Mouse (Mus musculus): ENCODE data around the gene Supt7l. TPM values are rescaled to one million over a fixed set of nuclear protein-coding genes. Genes with fewer than 3 reads are reported as not detected.

Supt7l gene
- polyA plus RNA-seq, 1 experiment from 2014 or later: 8.4 TPM

- no peak overlapping the region for H3K4me2 ChIP-seq (replicated peaks; ENCODE audit: low read depth)
- no peaks in the 10 kb centered on the region for H3K36me3 ChIP-seq (ENCODE audit: control insufficient read depth, insufficient read depth, low read length)
- H3K27me3 ChIP-seq (ENCODE audit: control insufficient read depth, insufficient read depth, low read length): no peaks in the 10 kb centered on the region
- H3K27ac ChIP-seq (replicated peaks): no peak overlapping the region
- 53% methylated on average over 1 of the region's 1 CpGs for WGBS
- no peaks in the 10 kb centered on the region for H3K9me3 ChIP-seq (ENCODE audit: control insufficient read depth, low read length)
- no peak overlapping the region for H3K9ac ChIP-seq (ENCODE audit: low read length)
- ATAC-seq (ENCODE audit: low FRiP score, low TSS enrichment): no peak
- H3K4me1 ChIP-seq (replicated peaks; ENCODE audit: control insufficient read depth, insufficient read depth): peaks cover 3% of the 10 kb centered on the region; the same call in 1 of the 2 replicates
- no peak overlapping the region for H3K4me3 ChIP-seq (ENCODE audit: low read depth, low read length)
- TF ChIP-seq CTCF (IDR thresholded peaks at IDR 0.05; ENCODE audit: low read depth): no peak
- no peak for TF ChIP-seq EP300 (optimal IDR thresholded peaks at IDR 0.05)
- DNase-seq (ENCODE audit: low spot score): no peak
Measured at GRCm38 (mm10) chr5:31559401-31559800, 31.8 kb upstream of the Supt7l start.

GRCm38 (mm10) chr5:31535228-31535627 lies 7.6 kb upstream of the Supt7l start:
- no peak overlapping the region for H3K27ac ChIP-seq (replicated peaks)
- DNase-seq (ENCODE audit: low spot score) (no peak), ATAC-seq (ENCODE audit: low FRiP score, low TSS enrichment) (no peak)
- no peaks in the 10 kb centered on the region for H3K27me3 ChIP-seq (ENCODE audit: control insufficient read depth, insufficient read depth, low read length)
- no peak overlapping the region for H3K9ac ChIP-seq (ENCODE audit: low read length)
- no peak overlapping the region for H3K4me3 ChIP-seq (ENCODE audit: low read depth, low read length)
- H3K4me1 ChIP-seq (replicated peaks; ENCODE audit: control insufficient read depth, insufficient read depth): no peaks in the 10 kb centered on the region
- H3K36me3 ChIP-seq (ENCODE audit: control insufficient read depth, insufficient read depth, low read length): peaks cover 16% of the 10 kb centered on the region
- TF ChIP-seq CTCF (IDR thresholded peaks at IDR 0.05; ENCODE audit: low read depth) (peak; percentile 36; the same call in 1 of the 2 replicates), EP300 (optimal IDR thresholded peaks at IDR 0.05) (no peak)
- H3K9me3 ChIP-seq (ENCODE audit: control insufficient read depth, low read length): no peaks in the 10 kb centered on the region
- 81% methylated on average over 2 of the region's 2 CpGs for WGBS
- no peak overlapping the region for H3K4me2 ChIP-seq (replicated peaks; ENCODE audit: low read depth)

- 48% methylated on average over 2 of the region's 2 CpGs for WGBS
- H3K4me2 ChIP-seq (replicated peaks; ENCODE audit: low read depth): no peak overlapping the region
- peaks cover 8% of the 10 kb centered on the region; the same call in 1 of the 2 replicates for H3K36me3 ChIP-seq (ENCODE audit: control insufficient read depth, insufficient read depth, low read length)
- DNase-seq (ENCODE audit: low spot score) (no peak), ATAC-seq (ENCODE audit: low FRiP score, low TSS enrichment) (no peak)
- H3K27me3 ChIP-seq (ENCODE audit: control insufficient read depth, insufficient read depth, low read length): no peaks in the 10 kb centered on the region
- H3K9ac ChIP-seq (ENCODE audit: low read length): no peak overlapping the region
- H3K4me1 ChIP-seq (replicated peaks; ENCODE audit: control insufficient read depth, insufficient read depth): 0 out of 2 replicates have a peak, but pooled peaks cover 5% of the 10 kb centered on the region
- H3K9me3 ChIP-seq (ENCODE audit: control insufficient read depth, low read length): no peaks in the 10 kb centered on the region
- TF ChIP-seq CTCF (IDR thresholded peaks at IDR 0.05; ENCODE audit: low read depth) (peak; percentile 14; the same call in 1 of the 2 replicates), EP300 (optimal IDR thresholded peaks at IDR 0.05) (no peak)
- H3K4me3 ChIP-seq (ENCODE audit: low read depth, low read length): no peak overlapping the region
- no peak overlapping the region for H3K27ac ChIP-seq (replicated peaks)
Measured at GRCm38 (mm10) chr5:31528560-31528959, 953 bp upstream of the Supt7l start.

- no peaks in the 10 kb centered on the region for H3K27me3 ChIP-seq (ENCODE audit: control insufficient read depth, insufficient read depth, low read length)
- no peak for TF ChIP-seq EP300 (optimal IDR thresholded peaks at IDR 0.05)
- TF ChIP-seq CTCF (IDR thresholded peaks at IDR 0.05; ENCODE audit: low read depth): no peak
- 3% methylated on average over 40 of the region's 40 CpGs for WGBS
- DNase-seq (ENCODE audit: low spot score) (no peak), ATAC-seq (ENCODE audit: low FRiP score, low TSS enrichment) (peak; percentile 28; the same call in 1 of the 2 replicates)
- peak overlapping the region; percentile 91 for H3K4me3 ChIP-seq (ENCODE audit: low read depth, low read length)
- peak overlapping the region; percentile 88 for H3K27ac ChIP-seq (replicated peaks)
- 0 out of 2 replicates have a peak, but pooled peaks cover 5% of the 10 kb centered on the region for H3K4me1 ChIP-seq (replicated peaks; ENCODE audit: control insufficient read depth, insufficient read depth)
- H3K9ac ChIP-seq (ENCODE audit: low read length): peak overlapping the region; percentile 91
- no peaks in the 10 kb centered on the region for H3K9me3 ChIP-seq (ENCODE audit: control insufficient read depth, low read length)
- H3K4me2 ChIP-seq (replicated peaks; ENCODE audit: low read depth): peak overlapping the region; percentile 95
- peaks cover 4% of the 10 kb centered on the region; the same call in 1 of the 2 replicates for H3K36me3 ChIP-seq (ENCODE audit: control insufficient read depth, insufficient read depth, low read length)
Measured at GRCm38 (mm10) chr5:31527117-31527680, 408 bp downstream of the Supt7l start.

GRCm38 (mm10) chr5:31526354-31527116 lies 1.1 kb downstream of the Supt7l start, which contains the start of gene Slc4a1ap:
Slc4a1ap (plus strand) TSS chr5:31526995.
- 0 out of 2 replicates have a peak, but pooled peaks cover 5% of the 10 kb centered on the region for H3K4me1 ChIP-seq (replicated peaks; ENCODE audit: control insufficient read depth, insufficient read depth)
- ATAC-seq (ENCODE audit: low FRiP score, low TSS enrichment) (peak; percentile 91), DNase-seq (ENCODE audit: low spot score) (peak; percentile 76)
- peak within 1 kb of the TSS; percentile 88 for H3K27ac ChIP-seq (replicated peaks)
- no peaks in the 10 kb centered on the region for H3K9me3 ChIP-seq (ENCODE audit: control insufficient read depth, low read length)
- TF ChIP-seq CTCF (IDR thresholded peaks at IDR 0.05; ENCODE audit: low read depth): no peak
- no peak for TF ChIP-seq EP300 (optimal IDR thresholded peaks at IDR 0.05)
- peak within 1 kb of the TSS; percentile 91 for H3K9ac ChIP-seq (ENCODE audit: low read length)
- H3K27me3 ChIP-seq (ENCODE audit: control insufficient read depth, insufficient read depth, low read length): no peaks in the 10 kb centered on the region
- under 1% methylated on average over 28 of the region's 28 CpGs for WGBS
- peak within 1 kb of the TSS; percentile 95 for H3K4me2 ChIP-seq (replicated peaks; ENCODE audit: low read depth)
- peak within 1 kb of the TSS; percentile 91 for H3K4me3 ChIP-seq (ENCODE audit: low read depth, low read length)
- peaks cover 2% of the 10 kb centered on the region; the same call in 1 of the 2 replicates for H3K36me3 ChIP-seq (ENCODE audit: control insufficient read depth, insufficient read depth, low read length)
